Mouse (Mus musculus) brain, embryonic 14.5 days (tissue): ENCODE results near the gene Gpx7. TPM values are rescaled to one million over a fixed set of nuclear protein-coding genes. Genes with fewer than 3 reads are reported as not detected.

ENCODE experiments used
- DNase-seq: peaks from one replicate; pipeline ENCODE4 v3.0.0-alpha.2; 2011; ENCODE audit warnings: low read depth
- CTCF ChIP-seq: fragments of 200-500 bp; IDR thresholded peaks from 2 replicates; pipeline ENCODE4 v1.5.1; 2012; ENCODE audit warnings: inconsistent platforms, mild to moderate bottlenecking, moderate library complexity, borderline replicate concordance; ENCODE audit not compliant: insufficient read depth, insufficient read length; ENCODE audit errors: extremely low read depth
- POLR2A ChIP-seq: fragments of 200-500 bp; IDR thresholded peaks from 2 replicates; pipeline ENCODE4 v1.6.1; 2012; ENCODE audit warnings: mild to moderate bottlenecking, inconsistent platforms, borderline replicate concordance; ENCODE audit not compliant: poor library complexity, insufficient read depth, insufficient read length, severe bottlenecking; ENCODE audit errors: extremely low read depth
- polyA plus RNA-seq: library from polyadenylated mRNA; depleted of rRNA; stranded (reverse); fragments of >200 nt; gene quantifications from 2 replicates; pipeline ENCODE4 v1.2.3, GENCODE M21; 2012; rRNA removed

Gpx7 gene
- 24.7 and 27.2 TPM in 2 replicates for polyA plus RNA-seq

DNA sequence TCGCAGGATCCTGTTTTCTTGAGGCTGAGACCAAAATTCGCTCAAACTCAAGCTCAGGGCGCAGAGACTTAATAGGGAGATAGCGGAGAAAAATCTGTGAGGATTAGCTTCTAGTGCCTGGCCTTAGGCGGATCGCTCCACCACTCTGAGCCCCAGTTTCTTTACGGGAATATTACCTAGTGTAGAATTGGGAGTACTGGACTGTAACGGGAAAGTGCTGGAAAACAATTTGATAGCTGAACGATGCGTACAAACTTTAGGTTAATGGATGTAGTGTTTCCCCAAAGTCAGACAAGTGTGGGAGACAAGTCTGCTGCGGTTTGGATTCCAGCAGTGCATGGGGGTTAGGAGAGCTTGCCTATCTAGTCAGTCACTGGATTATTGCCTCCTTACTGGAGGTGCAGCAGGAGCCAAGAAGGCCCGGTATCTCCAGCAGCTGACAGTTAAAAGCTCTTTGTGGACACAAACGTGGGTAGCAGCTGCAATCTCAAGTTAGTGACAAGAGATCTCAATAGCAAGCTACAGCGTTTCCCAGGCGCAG is at the start of gene Gpx7:
TSS of gene Gpx7 (minus strand) at position 101 of the 541 bp plus-strand sequence.
- DNase-seq, result peak; percentile 51
- TF ChIP-seq POLR2A (no peak), CTCF (no peak)

DNA sequence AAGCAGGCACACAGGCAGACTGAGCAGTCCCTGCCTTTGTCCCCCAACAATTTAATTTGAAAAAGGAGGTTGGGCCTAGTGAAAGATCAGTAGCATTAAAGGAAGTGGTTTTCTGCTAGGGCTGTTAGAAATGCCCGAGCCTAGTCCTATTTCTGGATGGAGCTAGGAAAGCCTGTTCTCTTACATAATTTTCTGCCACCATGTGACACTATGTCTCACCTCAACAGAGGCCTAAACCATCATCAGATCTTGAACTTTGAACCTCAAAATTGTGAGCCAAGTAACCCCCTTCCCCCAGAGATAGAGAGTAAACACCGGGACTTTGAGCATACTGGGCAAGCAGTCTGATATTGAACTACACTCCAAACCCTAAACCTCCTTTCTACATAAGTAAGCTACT is 49.3 kb upstream of the Gpx7 start:
- no peak for TF ChIP-seq CTCF
- no peak for TF ChIP-seq POLR2A
- no peak for DNase-seq

DNA sequence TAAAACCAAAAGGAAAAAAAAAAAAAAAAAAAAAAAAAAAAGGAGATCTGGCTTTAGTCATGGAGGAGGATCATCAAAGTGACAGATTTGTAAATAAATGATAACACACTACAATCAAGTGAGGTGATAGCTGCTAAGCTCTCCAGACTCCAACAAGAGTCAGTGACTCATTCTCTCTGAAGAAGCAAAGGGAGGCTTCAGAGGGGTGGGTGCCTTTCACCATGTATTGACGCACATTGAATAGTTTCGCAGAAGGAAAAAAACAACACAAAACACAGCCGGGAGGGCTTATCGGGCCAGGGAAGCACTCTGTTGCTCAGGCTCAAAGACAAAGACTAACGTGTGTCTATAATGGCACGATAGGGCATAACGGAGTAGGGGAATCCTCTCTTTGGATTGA is 41.3 kb upstream of the Gpx7 start:
- TF ChIP-seq POLR2A (no peak), CTCF (no peak)
- DNase-seq, result no peak

DNA sequence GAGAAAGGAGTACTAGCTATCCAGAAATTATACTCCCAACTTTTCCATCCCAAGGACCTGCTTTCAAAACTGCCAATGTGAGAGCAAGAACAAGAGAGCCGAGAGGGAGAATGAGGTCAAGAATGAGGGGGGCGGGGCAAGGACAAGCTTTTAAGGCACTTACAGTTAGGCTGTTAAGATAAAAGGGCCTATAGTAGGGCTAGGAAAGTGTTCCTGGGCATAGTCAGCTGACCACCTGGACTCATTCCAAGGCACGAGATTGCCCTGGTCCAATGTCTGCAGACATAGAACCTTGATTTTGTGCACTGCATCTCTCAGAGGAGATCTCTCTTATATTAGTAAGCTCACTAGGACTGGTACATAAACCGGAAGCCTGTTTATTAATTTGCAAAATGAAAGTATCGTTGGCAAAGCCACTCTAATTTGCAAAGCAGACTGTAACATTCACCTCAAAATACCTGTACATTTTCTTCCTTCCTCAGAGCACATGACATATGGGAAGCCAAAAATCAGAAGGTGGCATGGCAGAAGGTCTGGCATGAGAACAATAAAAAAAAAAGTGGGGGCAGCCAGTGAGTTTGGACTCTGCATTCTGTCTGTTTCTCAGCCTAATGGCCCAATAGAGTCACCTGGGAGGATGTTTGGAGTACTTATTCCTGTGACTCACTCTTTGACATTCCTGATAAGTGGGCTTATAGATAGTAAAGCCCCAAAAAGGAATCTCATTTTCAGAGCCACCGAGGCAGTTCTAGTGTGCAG is 31.5 kb upstream of the Gpx7 start:
- TF ChIP-seq CTCF (no peak), POLR2A (no peak)
- DNase-seq, result no peak

DNA sequence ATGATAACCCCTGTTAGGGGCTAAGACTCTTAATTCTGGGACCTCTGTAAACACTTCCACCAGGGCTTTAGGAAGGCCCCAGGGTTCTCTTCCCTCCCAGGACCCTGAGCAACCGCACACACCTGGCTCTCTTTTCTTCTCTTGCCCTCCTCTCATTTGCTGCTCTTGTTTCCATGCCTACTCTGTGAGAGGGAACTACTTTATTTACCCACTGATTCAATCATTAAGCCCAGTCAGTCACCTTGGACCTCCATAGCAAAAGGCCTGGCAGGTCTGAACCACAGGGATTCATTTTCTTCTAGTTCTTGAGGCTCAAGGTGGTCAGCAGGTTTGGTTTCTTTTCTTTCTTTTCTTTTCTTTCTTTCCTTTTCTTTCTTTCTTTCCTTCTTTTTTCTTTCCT is 29.5 kb upstream of the Gpx7 start:
- TF ChIP-seq CTCF, result no peak
- no peak for TF ChIP-seq POLR2A
- DNase-seq, result no peak

DNA sequence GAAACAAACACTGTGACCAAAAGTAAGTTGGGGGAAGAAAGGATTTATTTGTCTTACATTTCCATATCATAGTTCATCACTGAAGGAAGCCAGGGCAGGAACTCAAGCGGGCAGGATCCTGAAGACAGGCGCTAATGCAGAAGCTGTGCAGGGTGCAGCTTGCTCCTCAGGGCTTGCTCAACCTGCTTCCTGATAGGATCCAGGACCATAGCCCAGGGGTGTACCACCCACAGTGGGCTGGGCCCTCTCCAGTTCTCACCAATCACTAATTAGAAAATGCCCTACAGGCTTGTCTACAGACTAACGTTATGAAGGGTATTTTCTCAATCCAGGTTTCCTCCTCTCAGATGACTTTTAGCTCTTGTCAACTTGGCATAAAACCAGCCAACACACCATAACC is 28.9 kb upstream of the Gpx7 start:
- TF ChIP-seq CTCF, result no peak
- DNase-seq, result no peak

DNA sequence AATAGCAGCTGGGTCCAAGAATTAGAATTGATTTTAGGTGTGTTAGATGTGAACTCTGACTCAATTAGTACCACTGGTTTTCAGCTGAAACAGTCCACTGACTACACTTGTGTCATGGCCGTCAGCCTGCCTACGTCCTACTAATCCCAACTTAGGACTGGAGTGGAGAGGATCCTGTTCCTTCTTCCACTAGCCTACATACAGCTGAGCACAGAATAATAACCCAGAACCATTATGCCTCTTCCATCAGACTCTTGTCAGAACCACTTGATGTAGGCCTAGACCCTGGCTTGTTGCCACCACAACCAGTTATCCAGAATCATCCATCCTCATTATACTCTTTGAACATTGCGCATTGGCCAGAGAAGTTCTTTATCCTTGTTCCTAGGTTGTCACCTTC is 28.0 kb upstream of the Gpx7 start:
- TF ChIP-seq CTCF (no peak), POLR2A (no peak)
- DNase-seq, result no peak

DNA sequence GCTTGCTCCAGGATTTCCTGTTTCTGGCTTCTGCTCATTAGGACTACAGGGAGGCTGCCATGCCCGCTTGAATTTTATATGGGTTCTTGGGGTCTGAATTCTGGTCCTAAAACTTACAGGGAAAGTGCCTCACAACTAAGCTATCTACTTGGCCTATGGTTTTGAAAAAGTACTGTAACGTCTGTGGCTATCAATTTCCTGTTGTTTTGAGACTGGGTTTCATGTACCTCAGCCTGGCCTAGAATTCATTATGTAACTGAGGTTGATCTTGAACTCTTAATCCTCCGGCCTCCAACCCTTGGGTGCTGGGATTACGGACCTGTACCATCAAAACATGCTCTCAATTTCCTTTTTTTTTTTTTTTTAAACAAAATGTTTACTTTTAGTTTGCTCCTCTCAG is 27.5 kb upstream of the Gpx7 start:
- TF ChIP-seq POLR2A, result no peak
- TF ChIP-seq CTCF, result no peak
- DNase-seq, result no peak

DNA sequence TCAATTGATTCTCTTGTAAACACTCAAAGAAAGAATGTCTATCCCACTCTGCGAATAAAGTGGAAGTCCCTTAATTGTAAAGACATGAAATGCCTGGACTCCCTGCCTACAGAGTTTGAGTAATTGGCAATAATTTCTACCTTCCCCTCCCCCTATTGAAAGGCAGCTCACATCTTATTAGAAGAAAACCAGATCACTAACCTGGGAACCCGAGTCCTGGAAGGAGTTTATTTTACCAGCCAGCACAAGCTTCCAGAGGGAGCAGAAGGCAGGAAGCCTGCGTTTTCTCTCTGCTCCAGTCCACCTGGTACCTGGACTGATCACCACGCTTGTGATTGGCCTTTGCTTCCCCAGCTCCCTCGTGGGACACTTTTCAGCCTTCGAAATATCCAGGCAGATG is 26.6 kb upstream of the Gpx7 start:
- TF ChIP-seq POLR2A (no peak), CTCF (no peak)
- peak; percentile 41 for DNase-seq

DNA sequence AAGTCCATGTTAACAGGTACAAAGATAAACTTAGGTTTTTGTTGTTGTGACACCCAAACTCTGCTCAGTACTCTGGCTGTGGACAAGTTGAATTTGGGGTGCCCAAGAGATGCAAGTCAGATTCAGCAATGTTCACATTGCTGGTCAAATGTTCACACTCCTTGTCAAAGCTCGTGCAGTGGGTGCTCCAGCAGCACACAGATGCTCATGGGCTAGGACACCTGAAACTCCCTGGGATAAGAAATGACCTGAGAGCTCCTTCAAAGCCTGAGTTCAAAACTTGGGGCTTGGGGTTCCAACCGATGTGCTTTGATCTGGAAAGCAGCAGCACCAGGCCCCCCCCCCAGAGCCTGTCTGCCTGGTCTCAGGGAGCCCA is 24.8 kb upstream of the Gpx7 start:
- no peak for DNase-seq
- TF ChIP-seq POLR2A (no peak), CTCF (no peak)

DNA sequence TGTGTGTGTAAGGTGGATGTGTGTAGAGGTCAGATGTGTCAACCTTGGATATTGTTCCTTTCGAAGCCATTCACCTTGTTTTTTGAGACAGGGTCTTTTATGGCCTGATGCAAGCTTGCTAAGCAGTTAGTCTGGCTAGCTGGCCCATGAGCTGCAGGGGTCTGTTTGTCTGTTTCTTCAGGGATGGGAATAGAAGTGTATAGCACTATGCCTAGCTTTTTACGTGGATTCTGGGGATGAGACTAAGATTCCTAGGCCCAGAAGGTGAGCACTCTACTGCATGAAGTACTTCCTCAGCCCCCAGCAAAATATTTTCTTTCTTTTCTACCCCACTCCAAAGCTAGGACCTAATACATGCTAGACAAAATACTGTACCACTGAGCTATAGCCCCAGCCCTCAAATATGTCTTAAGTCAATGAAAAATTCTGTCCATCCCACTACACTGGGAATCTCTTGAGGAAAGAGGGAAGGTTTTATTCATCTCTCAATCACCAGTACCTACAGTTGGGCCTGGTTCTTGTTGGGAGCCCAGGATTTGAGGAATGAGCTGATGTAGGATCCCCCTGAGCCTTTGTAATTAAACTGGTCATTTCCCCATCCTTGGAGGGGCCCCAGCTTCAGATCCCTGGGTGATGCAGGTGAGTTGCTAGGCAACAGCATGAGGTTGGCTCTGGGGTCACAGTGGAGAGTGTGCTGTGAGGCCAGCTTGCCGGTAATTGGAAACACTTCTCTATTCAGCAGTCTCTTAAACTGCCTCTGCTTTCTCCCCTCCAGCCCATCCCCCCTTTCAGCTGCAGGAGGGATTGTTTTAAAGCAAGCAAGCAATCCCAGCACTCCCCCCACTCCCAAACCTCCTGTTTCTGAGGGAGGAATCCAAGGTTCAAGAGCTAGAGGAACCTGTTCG is 24.1 kb upstream of the Gpx7 start:
- no peak for TF ChIP-seq POLR2A
- no peak for TF ChIP-seq CTCF
- peak; percentile 94 for DNase-seq
